Comparison of ENCODE assay signal across 8 mouse cellular contexts in genomic region chr11:88048961-88049670, GRCm38 (mm10). TPM values are rescaled to one million over a fixed set of nuclear protein-coding genes. Genes with fewer than 3 reads are reported as not detected.
A peak's percentile ranks its signal among the peaks of the same experiment; 100 is the strongest.
DNase-seq lines count a peak whose midpoint lies in the region; ATAC-seq and TF ChIP-seq lines count a peak whose summit lies in the region.

No protein-coding gene starts in this region.

- no peak for TF ChIP-seq CTCF in cerebellum, adult 2 months (IDR thresholded peaks at IDR 0.05; ENCODE audit: borderline replicate concordance, insufficient read depth, low read depth, low read length)

- H3K9me3 ChIP-seq in embryonic facial prominence, embryonic 13.5 days: no peaks in the 10 kb centered on the region
- no peaks in the 10 kb centered on the region for H3K9me3 ChIP-seq in limb, embryonic 11.5 days (ENCODE audit: control insufficient read depth, low read length)

- H3K36me3 ChIP-seq in embryonic facial prominence, embryonic 13.5 days: peaks cover 34% of the 10 kb centered on the region
- H3K36me3 ChIP-seq in limb, embryonic 11.5 days (ENCODE audit: control insufficient read depth, insufficient read depth, low read length): 0 out of 2 replicates have a peak, but pooled peaks cover 2% of the 10 kb centered on the region

- no peak for ATAC-seq in embryonic facial prominence, embryonic 13.5 days (ENCODE audit: insufficient number of reproducible peaks, insufficient read depth, low FRiP score, low TSS enrichment, low read depth)
- no peak for ATAC-seq in limb, embryonic 11.5 days (ENCODE audit: insufficient number of reproducible peaks, low FRiP score, low TSS enrichment, low read depth)

- no peaks in the 10 kb centered on the region for H3K27me3 ChIP-seq in cerebellum, adult 2 months (ENCODE audit: control insufficient read depth, insufficient read depth, low read length)
- H3K27me3 ChIP-seq in embryonic facial prominence, embryonic 13.5 days: no peaks in the 10 kb centered on the region
- H3K27me3 ChIP-seq in limb, embryonic 11.5 days (ENCODE audit: control insufficient read depth, insufficient read depth, low read length): no peaks in the 10 kb centered on the region

- H3K9ac ChIP-seq in embryonic facial prominence, embryonic 13.5 days: peak overlapping the region; percentile 100
- H3K9ac ChIP-seq in limb, embryonic 11.5 days (ENCODE audit: low read length): peak overlapping the region; percentile 98

- peaks cover 3% of the 10 kb centered on the region; the same call in 1 of the 2 replicates for H3K4me1 ChIP-seq in cerebellum, adult 2 months (ENCODE audit: control insufficient read depth, insufficient read depth, low read length)
- peaks cover 31% of the 10 kb centered on the region for H3K4me1 ChIP-seq in embryonic facial prominence, embryonic 13.5 days
- H3K4me1 ChIP-seq in limb, embryonic 11.5 days (ENCODE audit: control insufficient read depth, insufficient read depth, low read length): peaks cover 12% of the 10 kb centered on the region

- no peak overlapping the region for H3K27ac ChIP-seq in cerebellum, adult 2 months (ENCODE audit: insufficient read depth, low read length)
- no peak overlapping the region for H3K27ac ChIP-seq in embryonic facial prominence, embryonic 13.5 days
- no peak overlapping the region for H3K27ac ChIP-seq in limb, embryonic 11.5 days (replicated peaks; ENCODE audit: low read depth, low read length)

- peak in 1 of 2 experiments; percentile 25 for DNase-seq in cerebellum, adult 2 months
- no peak for DNase-seq in cerebellum, postnatal 36 days
- peak; percentile 66 for DNase-seq in 416B (ENCODE audit: low read depth)
- DNase-seq in limb, embryonic 11.5 days (ENCODE audit: low spot score): no peak
- DNase-seq in spleen, postnatal 10 days (ENCODE audit: low spot score in 2 of 2): peak; percentile 38 to 43
- DNase-seq in right cerebral cortex, postnatal 10 days (ENCODE audit: low spot score in 2 of 2): no peak
- no peak for DNase-seq in kidney, postnatal 10 days

- peak overlapping the region; percentile 79 for H3K4me2 ChIP-seq in embryonic facial prominence, embryonic 13.5 days
- peak overlapping the region; percentile 55 for H3K4me2 ChIP-seq in limb, embryonic 11.5 days (ENCODE audit: low read depth, severe bottlenecking)

- no peak for TF ChIP-seq POLR2A in cerebellum, adult 2 months (IDR thresholded peaks at IDR 0.05; ENCODE audit: borderline replicate concordance, insufficient read depth, low read length)

- peak overlapping the region; percentile 47 for H3K4me3 ChIP-seq in cerebellum, adult 2 months (replicated peaks; ENCODE audit: insufficient read depth, low read depth, low read length)
- peak overlapping the region; percentile 97 for H3K4me3 ChIP-seq in embryonic facial prominence, embryonic 13.5 days
- H3K4me3 ChIP-seq in limb, embryonic 11.5 days (ENCODE audit: low read depth, low read length): peak overlapping the region; percentile 100

- 6% methylated on average over 26 of the region's 26 CpGs for WGBS in cerebellum, adult 2 months
- WGBS in embryonic facial prominence, embryonic 13.5 days: 18% methylated on average over 26 of the region's 26 CpGs
- 34% methylated on average over 26 of the region's 26 CpGs for WGBS in limb, embryonic 11.5 days

RNA-seq across cellular contexts. Expression of gene Srsf1, which starts 1.9 kb away (rescaled TPM):
- polyA plus RNA-seq in cerebellum, adult 2 months (2012; rRNA removed): 350 and 367 TPM in 2 replicates
- polyA plus RNA-seq in embryonic facial prominence, embryonic 13.5 days (2015; fragmentation: Nextera tagmentation; extraction: Ambion mirVana): 374 and 398 TPM in 2 replicates
- polyA plus RNA-seq in limb, embryonic 11.5 days (2014; fragmentation: Nextera tagmentation; extraction: Ambion mirVana): 500 and 537 TPM in 2 replicates

RNA-seq across cellular contexts. Expression of gene Vezf1, which starts 19.0 kb away (rescaled TPM):
- polyA plus RNA-seq in cerebellum, adult 2 months (2012; rRNA removed): 29.6 and 30.2 TPM in 2 replicates
- polyA plus RNA-seq in embryonic facial prominence, embryonic 13.5 days (2015; fragmentation: Nextera tagmentation; extraction: Ambion mirVana): 43.1 and 47.0 TPM in 2 replicates
- polyA plus RNA-seq in limb, embryonic 11.5 days (2014; fragmentation: Nextera tagmentation; extraction: Ambion mirVana): 63.7 and 67.5 TPM in 2 replicates

RNA-seq across cellular contexts. Expression of gene Cuedc1, which starts 48.7 kb away (rescaled TPM):
- 41.6 and 42.0 TPM in 2 replicates for polyA plus RNA-seq in cerebellum, adult 2 months (2012; rRNA removed)
- polyA plus RNA-seq in embryonic facial prominence, embryonic 13.5 days (2015; fragmentation: Nextera tagmentation; extraction: Ambion mirVana): 34.9 and 40.3 TPM in 2 replicates
- polyA plus RNA-seq in limb, embryonic 11.5 days (2014; fragmentation: Nextera tagmentation; extraction: Ambion mirVana): 14.3 and 15.7 TPM in 2 replicates

Comparison
In these comparisons a context has a peak if more than half of its experiments do, and no peak if none do; other contexts are left out.
1. DNase-seq: peak in 416B (single experiment) and spleen, postnatal 10 days (2 of 2); none in cerebellum, postnatal 36 days (0 of 2), limb, embryonic 11.5 days (single experiment), right cerebral cortex, postnatal 10 days (0 of 2) and kidney, postnatal 10 days (single experiment).
2. H3K4me3 ChIP-seq: peak in every context shown above with its lines; median percentile 100 in limb, embryonic 11.5 days; 97 in embryonic facial prominence, embryonic 13.5 days; 47 in cerebellum, adult 2 months.